Mouse (Mus musculus): ENCODE results near the gene Vps45. TPM values are rescaled to one million over a fixed set of nuclear protein-coding genes. Genes with fewer than 3 reads are reported as not detected.

The Vps45 gene
- polyA plus RNA-seq, 1 experiment from 2014 or later: 61.6 TPM

Other genes starting within 250 kb of the Vps45 start
- 16.2 and 18.8 TPM in 2 replicates for gene Rprd2, start 239.6 kb downstream of the Vps45 start, polyA plus RNA-seq (2015; fragmentation: Nextera tagmentation; extraction: Ambion mirVana)
- gene Prpf3, start 202.6 kb downstream of the Vps45 start, polyA plus RNA-seq (2015; fragmentation: Nextera tagmentation; extraction: Ambion mirVana): 46.9 and 49.3 TPM in 2 replicates
- gene Mrps21, start 186.9 kb downstream of the Vps45 start, polyA plus RNA-seq (2015; fragmentation: Nextera tagmentation; extraction: Ambion mirVana): 372 and 418 TPM in 2 replicates
- gene Ciart, start 176.2 kb downstream of the Vps45 start, polyA plus RNA-seq (2015; fragmentation: Nextera tagmentation; extraction: Ambion mirVana): 2.7 and 3.2 TPM in 2 replicates
- gene BC028528, start 166.5 kb downstream of the Vps45 start, polyA plus RNA-seq (2015; fragmentation: Nextera tagmentation; extraction: Ambion mirVana): 15.9 and 17.7 TPM in 2 replicates
- 27.8 and 32.4 TPM in 2 replicates for gene Aph1a, start 164.5 kb downstream of the Vps45 start, polyA plus RNA-seq (2015; fragmentation: Nextera tagmentation; extraction: Ambion mirVana)
- 1.8 and 2.2 TPM in 2 replicates for gene Car14, start 153.8 kb downstream of the Vps45 start, polyA plus RNA-seq (2015; fragmentation: Nextera tagmentation; extraction: Ambion mirVana)
- 463 and 541 TPM in 2 replicates for gene Anp32e, start 129.2 kb downstream of the Vps45 start, polyA plus RNA-seq (2015; fragmentation: Nextera tagmentation; extraction: Ambion mirVana)
- 36.8 and 37.0 TPM in 2 replicates for gene Plekho1, start 62.5 kb downstream of the Vps45 start, polyA plus RNA-seq (2015; fragmentation: Nextera tagmentation; extraction: Ambion mirVana)
- gene Otud7b, start 46.1 kb upstream of the Vps45 start, polyA plus RNA-seq (2015; fragmentation: Nextera tagmentation; extraction: Ambion mirVana): 12.2 and 17.7 TPM in 2 replicates
- gene Mtmr11, start 103.5 kb upstream of the Vps45 start, polyA plus RNA-seq (2015; fragmentation: Nextera tagmentation; extraction: Ambion mirVana): 8.9 and 9.6 TPM in 2 replicates
- 129 and 151 TPM in 2 replicates for gene Sf3b4, start 113.9 kb upstream of the Vps45 start, polyA plus RNA-seq (2015; fragmentation: Nextera tagmentation; extraction: Ambion mirVana)
- 1.2 and 2.3 TPM in 2 replicates for gene Sv2a, start 122.7 kb upstream of the Vps45 start, polyA plus RNA-seq (2015; fragmentation: Nextera tagmentation; extraction: Ambion mirVana)
- 84.7 and 86.0 TPM in 2 replicates for gene Bola1, start 161.2 kb upstream of the Vps45 start, polyA plus RNA-seq (2015; fragmentation: Nextera tagmentation; extraction: Ambion mirVana)
- 0.94 and 1.8 TPM in 2 replicates for gene Hist2h2ab, start 161.4 kb upstream of the Vps45 start, polyA plus RNA-seq (2015; fragmentation: Nextera tagmentation; extraction: Ambion mirVana)
- gene Hist2h2ac, start 162.4 kb upstream of the Vps45 start, polyA plus RNA-seq (2015; fragmentation: Nextera tagmentation; extraction: Ambion mirVana): 41.4 and 51.6 TPM in 2 replicates
- gene Hist2h2be, start 162.7 kb upstream of the Vps45 start, polyA plus RNA-seq (2015; fragmentation: Nextera tagmentation; extraction: Ambion mirVana): 8.6 and 10.0 TPM in 2 replicates
- gene Hist2h3c2, start 180.7 kb upstream of the Vps45 start, polyA plus RNA-seq (2015; fragmentation: Nextera tagmentation; extraction: Ambion mirVana): 30.0 and 47.7 TPM in 2 replicates
- gene Hist2h2aa2, start 181.8 kb upstream of the Vps45 start, polyA plus RNA-seq (2015; fragmentation: Nextera tagmentation; extraction: Ambion mirVana): 215 and 339 TPM in 2 replicates
- gene Hist2h2aa1, start 187.0 kb upstream of the Vps45 start, polyA plus RNA-seq (2015; fragmentation: Nextera tagmentation; extraction: Ambion mirVana): 117 and 143 TPM in 2 replicates
- gene Hist2h3c1, start 188.2 kb upstream of the Vps45 start, polyA plus RNA-seq (2015; fragmentation: Nextera tagmentation; extraction: Ambion mirVana): 0.64 and 0.76 TPM in 2 replicates
- gene Hist2h4, start 204.8 kb upstream of the Vps45 start, polyA plus RNA-seq (2015; fragmentation: Nextera tagmentation; extraction: Ambion mirVana): 101 and 145 TPM in 2 replicates
- 278 and 396 TPM in 2 replicates for gene Hist2h3b, start 210.2 kb upstream of the Vps45 start, polyA plus RNA-seq (2015; fragmentation: Nextera tagmentation; extraction: Ambion mirVana)
- 47.9 and 71.3 TPM in 2 replicates for gene Hist2h2bb, start 211.3 kb upstream of the Vps45 start, polyA plus RNA-seq (2015; fragmentation: Nextera tagmentation; extraction: Ambion mirVana)
- gene Fcgr1, start 235.5 kb upstream of the Vps45 start, polyA plus RNA-seq (2015; fragmentation: Nextera tagmentation; extraction: Ambion mirVana): 3.4 and 5.0 TPM in 2 replicates